Mouse (Mus musculus) ES-E14 (cell line): ENCODE measurements around the gene Kalrn.

Experiments used
- CHD2 ChIP-seq: IDR thresholded peaks from 2 replicates; pipeline ENCODE4 v1.6.1; 2014; ENCODE audit warnings: mild to moderate bottlenecking, low read depth, low read length, inconsistent platforms
- ZNF384 ChIP-seq: IDR thresholded peaks from 2 replicates; pipeline ENCODE4 v1.6.1; 2012; ENCODE audit warnings: low read depth, low read length, inconsistent platforms

DNA sequence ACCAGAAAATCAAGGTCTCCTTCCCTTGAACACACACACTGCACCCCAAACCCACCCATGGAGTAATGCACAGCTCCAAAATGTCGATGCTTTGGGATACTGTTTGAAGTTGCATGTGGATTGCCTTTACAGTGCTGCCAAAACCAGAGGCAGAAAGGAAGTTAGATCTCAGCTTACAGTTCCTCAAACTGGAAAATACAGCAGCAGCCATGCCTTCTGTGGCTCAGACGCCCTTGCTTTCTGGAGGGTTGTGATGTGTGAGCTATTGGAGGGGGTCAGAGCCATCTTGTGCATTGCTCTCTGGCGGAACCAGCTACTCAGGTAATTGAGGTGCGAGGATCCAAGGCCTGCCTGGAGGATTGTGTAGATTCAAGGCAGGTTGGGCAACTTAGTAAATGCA, 636.4 kb downstream of the Kalrn start:
- TF ChIP-seq CHD2 = no peak
- TF ChIP-seq ZNF384 = no peak
